Mouse (Mus musculus): ENCODE results near the gene Cdon.

The Cdon gene

GRCm38 (mm10) chr9:35541941-35542340 is 121.0 kb downstream of the Cdon start:
- DNase-seq (ENCODE audit: low spot score), result no peak

- DNase-seq (ENCODE audit: low spot score), result no peak
Measured at GRCm38 (mm10) chr9:35543099-35543860, 122.4 kb downstream of the Cdon start.

- DNase-seq (ENCODE audit: low spot score), result no peak
Measured at GRCm38 (mm10) chr9:35544666-35545065, 123.7 kb downstream of the Cdon start.

GRCm38 (mm10) chr9:35545704-35546103 is 124.8 kb downstream of the Cdon start:
- no peak for DNase-seq (ENCODE audit: low spot score)

GRCm38 (mm10) chr9:35546745-35547144 is 125.8 kb downstream of the Cdon start:
- no peak for DNase-seq (ENCODE audit: low spot score)

- no peak for DNase-seq (ENCODE audit: low spot score)
Measured at GRCm38 (mm10) chr9:35548455-35548854, 127.5 kb downstream of the Cdon start.

- no peak for DNase-seq (ENCODE audit: low spot score)
Measured at GRCm38 (mm10) chr9:35556494-35557102, 135.7 kb downstream of the Cdon start.
